Mouse (Mus musculus): Measurements from ENCODE around the gene Mpped2. TPM values are rescaled to one million over a fixed set of nuclear protein-coding genes. Genes with fewer than 3 reads are reported as not detected.

Mpped2 gene
- total and polyA plus RNA-seq, 2 experiments from 2014 or later = 9.4 to 28.3 TPM

- no peak overlapping the region for H3K27ac ChIP-seq (ENCODE audit: low read depth)
- WGBS = 77% methylated on average over 7 of the region's 7 CpGs
- no peak overlapping the region for H3K4me3 ChIP-seq (ENCODE audit: low read depth, low read length)
- H3K4me2 ChIP-seq (ENCODE audit: low read depth, low read length) = no peak overlapping the region
- no peak for ATAC-seq (ENCODE audit: insufficient read depth, low read depth)
- no peak overlapping the region for H3K9ac ChIP-seq (replicated peaks; ENCODE audit: low read depth, low read length)
- H3K9me3 ChIP-seq (replicated peaks; ENCODE audit: control insufficient read depth, low read length) = no peaks in the 10 kb centered on the region
- DNase-seq (ENCODE audit: low spot score) = no peak
- H3K4me1 ChIP-seq (ENCODE audit: control insufficient read depth, insufficient read depth) = peaks cover 13% of the 10 kb centered on the region
- H3K27me3 ChIP-seq (ENCODE audit: control insufficient read depth, insufficient read depth, low read length) = no peaks in the 10 kb centered on the region
- H3K36me3 ChIP-seq (replicated peaks; ENCODE audit: control insufficient read depth, insufficient read depth, low read length) = 0 out of 2 replicates have a peak, but pooled peaks cover 6% of the 10 kb centered on the region
- TF ChIP-seq EP300 (IDR thresholded peaks at IDR 0.05; ENCODE audit: low read depth) = no peak
- no peak for TF ChIP-seq CTCF (IDR thresholded peaks at IDR 0.05; ENCODE audit: low read depth)
Observed at GRCm38 (mm10) chr2:106865148-106865786, 172.2 kb downstream of the Mpped2 start.

GRCm38 (mm10) chr2:106866303-106866702 lies 173.2 kb downstream of the Mpped2 start:
- Histone ChIP-seq H3K27ac (ENCODE audit: low read depth) (no peak overlapping the region), H3K4me3 (ENCODE audit: low read depth, low read length) (no peak overlapping the region), H3K9me3 (replicated peaks; ENCODE audit: control insufficient read depth, low read length) (no peaks in the 10 kb centered on the region), H3K27me3 (ENCODE audit: control insufficient read depth, insufficient read depth, low read length) (no peaks in the 10 kb centered on the region), H3K9ac (replicated peaks; ENCODE audit: low read depth, low read length) (no peak overlapping the region), H3K4me1 (ENCODE audit: control insufficient read depth, insufficient read depth) (peaks cover 13% of the 10 kb centered on the region), H3K4me2 (ENCODE audit: low read depth, low read length) (no peak overlapping the region), H3K36me3 (replicated peaks; ENCODE audit: control insufficient read depth, insufficient read depth, low read length) (0 out of 2 replicates have a peak, but pooled peaks cover 6% of the 10 kb centered on the region)
- 69% methylated on average over 5 of the region's 5 CpGs for WGBS
- DNase-seq (ENCODE audit: low spot score) (no peak), ATAC-seq (ENCODE audit: insufficient read depth, low read depth) (no peak)
- no peak for TF ChIP-seq EP300 (IDR thresholded peaks at IDR 0.05; ENCODE audit: low read depth)
- no peak for TF ChIP-seq CTCF (IDR thresholded peaks at IDR 0.05; ENCODE audit: low read depth)

- Histone ChIP-seq H3K27me3 (ENCODE audit: control insufficient read depth, insufficient read depth, low read length) (no peaks in the 10 kb centered on the region), H3K4me2 (ENCODE audit: low read depth, low read length) (no peak overlapping the region), H3K27ac (ENCODE audit: low read depth) (no peak overlapping the region), H3K4me1 (ENCODE audit: control insufficient read depth, insufficient read depth) (no peaks in the 10 kb centered on the region), H3K9me3 (replicated peaks; ENCODE audit: control insufficient read depth, low read length) (no peaks in the 10 kb centered on the region), H3K9ac (replicated peaks; ENCODE audit: low read depth, low read length) (no peak overlapping the region), H3K4me3 (ENCODE audit: low read depth, low read length) (no peak overlapping the region), H3K36me3 (replicated peaks; ENCODE audit: control insufficient read depth, insufficient read depth, low read length) (0 out of 2 replicates have a peak, but pooled peaks cover 3% of the 10 kb centered on the region)
- 84% methylated on average over 2 of the region's 2 CpGs for WGBS
- ATAC-seq (ENCODE audit: insufficient read depth, low read depth) (no peak), DNase-seq (ENCODE audit: low spot score) (no peak)
- no peak for TF ChIP-seq CTCF (IDR thresholded peaks at IDR 0.05; ENCODE audit: low read depth)
- no peak for TF ChIP-seq EP300 (IDR thresholded peaks at IDR 0.05; ENCODE audit: low read depth)
Observed at GRCm38 (mm10) chr2:106870886-106871285, 177.8 kb downstream of the Mpped2 start.

GRCm38 (mm10) chr2:106873166-106873565 lies 180.1 kb downstream of the Mpped2 start:
- WGBS = 87% methylated on average over 9 of the region's 9 CpGs
- H3K4me3 ChIP-seq (ENCODE audit: low read depth, low read length) = no peak overlapping the region

GRCm38 (mm10) chr2:106883390-106883789 lies 190.3 kb downstream of the Mpped2 start:
- no peak overlapping the region for H3K27ac ChIP-seq (ENCODE audit: low read depth)

More at GRCm38 (mm10) chr2:106873166-106873565, 180.1 kb downstream of the Mpped2 start:
- no peak for ATAC-seq (ENCODE audit: insufficient read depth, low read depth)
- no peak overlapping the region for H3K4me2 ChIP-seq (ENCODE audit: low read depth, low read length)
- H3K9me3 ChIP-seq (replicated peaks; ENCODE audit: control insufficient read depth, low read length) = no peaks in the 10 kb centered on the region
- no peak overlapping the region for H3K9ac ChIP-seq (replicated peaks; ENCODE audit: low read depth, low read length)
- H3K36me3 ChIP-seq (replicated peaks; ENCODE audit: control insufficient read depth, insufficient read depth, low read length) = 0 out of 2 replicates have a peak, but pooled peaks cover 2% of the 10 kb centered on the region
- DNase-seq (ENCODE audit: low spot score) = no peak
- H3K27ac ChIP-seq (ENCODE audit: low read depth) = no peak overlapping the region
- no peaks in the 10 kb centered on the region for H3K27me3 ChIP-seq (ENCODE audit: control insufficient read depth, insufficient read depth, low read length)
- no peaks in the 10 kb centered on the region for H3K4me1 ChIP-seq (ENCODE audit: control insufficient read depth, insufficient read depth)
- TF ChIP-seq CTCF (IDR thresholded peaks at IDR 0.05; ENCODE audit: low read depth) = no peak

GRCm38 (mm10) chr2:106888174-106888573 lies 195.1 kb downstream of the Mpped2 start:
- H3K4me2 ChIP-seq (ENCODE audit: low read depth, low read length) = no peak overlapping the region
- H3K36me3 ChIP-seq (replicated peaks; ENCODE audit: control insufficient read depth, insufficient read depth, low read length) = no peaks in the 10 kb centered on the region
- no peak overlapping the region for H3K4me3 ChIP-seq (ENCODE audit: low read depth, low read length)
- no peaks in the 10 kb centered on the region for H3K9me3 ChIP-seq (replicated peaks; ENCODE audit: control insufficient read depth, low read length)
- DNase-seq (ENCODE audit: low spot score) (no peak), ATAC-seq (ENCODE audit: insufficient read depth, low read depth) (no peak)
- TF ChIP-seq EP300 (IDR thresholded peaks at IDR 0.05; ENCODE audit: low read depth) (no peak), CTCF (IDR thresholded peaks at IDR 0.05; ENCODE audit: low read depth) (no peak)
- H3K27me3 ChIP-seq (ENCODE audit: control insufficient read depth, insufficient read depth, low read length) = no peaks in the 10 kb centered on the region
- no peak overlapping the region for H3K9ac ChIP-seq (replicated peaks; ENCODE audit: low read depth, low read length)
- no peak overlapping the region for H3K27ac ChIP-seq (ENCODE audit: low read depth)
- H3K4me1 ChIP-seq (ENCODE audit: control insufficient read depth, insufficient read depth) = peaks cover 11% of the 10 kb centered on the region
- WGBS = 81% methylated on average over 5 of the region's 5 CpGs

More at GRCm38 (mm10) chr2:106883390-106883789, 190.3 kb downstream of the Mpped2 start:
- Histone ChIP-seq H3K4me1 (ENCODE audit: control insufficient read depth, insufficient read depth) (no peaks in the 10 kb centered on the region), H3K36me3 (replicated peaks; ENCODE audit: control insufficient read depth, insufficient read depth, low read length) (no peaks in the 10 kb centered on the region), H3K4me2 (ENCODE audit: low read depth, low read length) (no peak overlapping the region), H3K9ac (replicated peaks; ENCODE audit: low read depth, low read length) (no peak overlapping the region), H3K27me3 (ENCODE audit: control insufficient read depth, insufficient read depth, low read length) (no peaks in the 10 kb centered on the region), H3K4me3 (ENCODE audit: low read depth, low read length) (no peak overlapping the region), H3K9me3 (replicated peaks; ENCODE audit: control insufficient read depth, low read length) (no peaks in the 10 kb centered on the region)
- WGBS = 60% methylated on average over 8 of the region's 8 CpGs
- DNase-seq (ENCODE audit: low spot score) (no peak), ATAC-seq (ENCODE audit: insufficient read depth, low read depth) (no peak)
- TF ChIP-seq CTCF (IDR thresholded peaks at IDR 0.05; ENCODE audit: low read depth) = no peak
- TF ChIP-seq EP300 (IDR thresholded peaks at IDR 0.05; ENCODE audit: low read depth) = no peak
